Comparison of ENCODE assay signal across 11 mouse cellular contexts in the genomic region with DNA sequence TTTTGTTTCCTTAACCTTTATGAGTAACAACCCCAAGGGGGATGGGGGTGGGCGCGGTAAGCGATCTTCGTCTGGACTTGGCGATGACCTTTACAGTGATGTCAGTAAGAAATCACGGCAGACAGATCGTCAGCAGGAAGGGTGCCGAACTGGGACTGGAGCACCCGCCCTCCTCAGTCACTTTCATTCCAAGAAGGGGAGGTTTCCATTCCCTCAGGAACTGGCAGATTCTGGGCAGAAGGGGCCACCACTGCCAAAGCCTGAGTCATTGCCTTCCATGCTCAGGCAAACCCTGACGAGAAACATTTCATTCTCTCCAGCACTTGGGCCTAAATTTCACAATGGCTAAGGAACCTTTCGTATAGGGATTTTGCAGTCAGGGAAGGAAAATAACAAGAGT. TPM values are rescaled to one million over a fixed set of nuclear protein-coding genes. Genes with fewer than 3 reads are reported as not detected.
A peak's percentile ranks its signal among the peaks of the same experiment; 100 is the strongest.
DNase-seq lines count a peak whose midpoint lies in the region; ATAC-seq lines count a peak whose summit lies in the region.
"Had no signal": no experiment of that assay in that cellular context is flagged by ENCODE, and none has a peak within 500 bp of the region (broad histone marks: within the 10 kb centered on the region; RNA-seq: fewer than 3 reads in every experiment).

No protein-coding gene starts in this region.

- no peak overlapping the region for H3K4me2 ChIP-seq in midbrain, embryonic 11.5 days
- H3K4me2 ChIP-seq in midbrain, embryonic 14.5 days (ENCODE audit: low read length) = no peak overlapping the region
- H3K4me2 ChIP-seq: embryonic facial prominence, embryonic 13.5 days; lung, embryonic 14.5 days had no signal

- no peaks in the 10 kb centered on the region for H3K4me1 ChIP-seq in midbrain, embryonic 11.5 days (ENCODE audit: control insufficient read depth, insufficient read depth, low read length)
- no peaks in the 10 kb centered on the region for H3K4me1 ChIP-seq in midbrain, embryonic 14.5 days (ENCODE audit: control insufficient read depth, insufficient read depth, low read length)
- H3K4me1 ChIP-seq in heart, embryonic 10.5 days = peaks cover 4% of the 10 kb centered on the region; the same call in 1 of the 2 replicates
- H3K4me1 ChIP-seq in hindbrain, embryonic 10.5 days (replicated peaks) = no peaks in the 10 kb centered on the region
- H3K4me1 ChIP-seq: embryonic facial prominence, embryonic 13.5 days had no signal

- no peak overlapping the region for H3K9ac ChIP-seq in midbrain, embryonic 11.5 days (ENCODE audit: low read length)
- no peak overlapping the region for H3K9ac ChIP-seq in midbrain, embryonic 14.5 days (replicated peaks; ENCODE audit: low read length)
- H3K9ac ChIP-seq: embryonic facial prominence, embryonic 13.5 days; lung, embryonic 14.5 days had no signal

- H3K27me3 ChIP-seq in midbrain, embryonic 11.5 days (ENCODE audit: control insufficient read depth, insufficient read depth, low read length) = no peaks in the 10 kb centered on the region
- no peaks in the 10 kb centered on the region for H3K27me3 ChIP-seq in midbrain, embryonic 14.5 days (ENCODE audit: control insufficient read depth, insufficient read depth, low read length)
- H3K27me3 ChIP-seq in heart, embryonic 10.5 days (ENCODE audit: insufficient read depth, poor library complexity, severe bottlenecking) = no peaks in the 10 kb centered on the region
- no peaks in the 10 kb centered on the region for H3K27me3 ChIP-seq in hindbrain, embryonic 10.5 days (ENCODE audit: insufficient read depth, poor library complexity, severe bottlenecking)
- H3K27me3 ChIP-seq: embryonic facial prominence, embryonic 13.5 days had no signal

- H3K9me3 ChIP-seq in midbrain, embryonic 11.5 days (ENCODE audit: control insufficient read depth, low read length) = no peaks in the 10 kb centered on the region
- no peaks in the 10 kb centered on the region for H3K9me3 ChIP-seq in midbrain, embryonic 14.5 days (ENCODE audit: control insufficient read depth, low read length)
- no peaks in the 10 kb centered on the region for H3K9me3 ChIP-seq in heart, embryonic 10.5 days
- no peaks in the 10 kb centered on the region for H3K9me3 ChIP-seq in hindbrain, embryonic 10.5 days
- H3K9me3 ChIP-seq: embryonic facial prominence, embryonic 13.5 days had no signal

- no peak for ATAC-seq in midbrain, embryonic 11.5 days (ENCODE audit: low FRiP score)
- ATAC-seq in midbrain, embryonic 14.5 days (ENCODE audit: low FRiP score, low TSS enrichment) = no peak

- H3K36me3 ChIP-seq in midbrain, embryonic 11.5 days (ENCODE audit: control insufficient read depth, insufficient read depth, low read length) = peaks cover 3% of the 10 kb centered on the region; the same call in 1 of the 2 replicates
- peaks cover 12% of the 10 kb centered on the region for H3K36me3 ChIP-seq in midbrain, embryonic 14.5 days (ENCODE audit: control insufficient read depth, insufficient read depth, low read length)
- peaks cover 10% of the 10 kb centered on the region for H3K36me3 ChIP-seq in heart, embryonic 10.5 days
- H3K36me3 ChIP-seq in hindbrain, embryonic 10.5 days = peaks cover 18% of the 10 kb centered on the region

- WGBS in midbrain, embryonic 11.5 days = 83% methylated on average over 11 of the region's 11 CpGs
- 86% methylated on average over 11 of the region's 11 CpGs for WGBS in midbrain, embryonic 14.5 days
- 68% methylated on average over 11 of the region's 11 CpGs for WGBS in heart, embryonic 10.5 days
- 83% methylated on average over 11 of the region's 11 CpGs for WGBS in hindbrain, embryonic 10.5 days

- no peak overlapping the region for H3K27ac ChIP-seq in midbrain, embryonic 11.5 days (ENCODE audit: low read depth, low read length)
- no peak overlapping the region for H3K27ac ChIP-seq in midbrain, embryonic 14.5 days (replicated peaks; ENCODE audit: low read depth, low read length)
- no peak overlapping the region for H3K27ac ChIP-seq in heart, embryonic 10.5 days
- H3K27ac ChIP-seq in hindbrain, embryonic 10.5 days = no peak overlapping the region
- H3K27ac ChIP-seq: embryonic facial prominence, embryonic 13.5 days had no signal

- DNase-seq in midbrain, embryonic 11.5 days (ENCODE audit: low spot score, missing footprints) = peak; percentile 70
- DNase-seq in midbrain, embryonic 14.5 days = no peak
- DNase-seq in adrenal gland, postnatal 36 days = peak; percentile 64 to 77
- peak; percentile 41 for DNase-seq in heart, embryonic 10.5 days (ENCODE audit: low spot score)
- peak; percentile 42 for DNase-seq in telencephalon, adult 2 months (ENCODE audit: low read depth, low spot score)
- no peak for DNase-seq in layer of hippocampus, postnatal 36 days
- no peak for DNase-seq in hindbrain, embryonic 10.5 days (ENCODE audit: low spot score)
- DNase-seq in B cell, adult 2 months = no peak
- DNase-seq: lung, embryonic 14.5 days had no signal

- H3K4me3 ChIP-seq in midbrain, embryonic 11.5 days (ENCODE audit: low read depth, low read length) = no peak overlapping the region
- H3K4me3 ChIP-seq in midbrain, embryonic 14.5 days (replicated peaks; ENCODE audit: low read depth, low read length) = no peak overlapping the region
- H3K4me3 ChIP-seq in heart, embryonic 10.5 days = no peak overlapping the region
- H3K4me3 ChIP-seq in hindbrain, embryonic 10.5 days = no peak overlapping the region
- H3K4me3 ChIP-seq: embryonic facial prominence, embryonic 13.5 days had no signal

RNA-seq across cellular contexts. Expression of gene Uap1, which starts 13.8 kb away (rescaled TPM):
- 61.7 and 67.7 TPM in 2 replicates for polyA plus RNA-seq in midbrain, embryonic 11.5 days (2014; fragmentation: Nextera tagmentation; extraction: Ambion mirVana)
- polyA plus RNA-seq in midbrain, embryonic 14.5 days (2014; fragmentation: Nextera tagmentation; extraction: Ambion mirVana) = 49.2 and 67.5 TPM in 2 replicates
- 10 to 100 TPM; 57.5 to 65.4 TPM for total RNA-seq in adrenal gland, postnatal 36 days (2021)
- 63.0 and 67.4 TPM in 2 replicates for polyA plus RNA-seq in heart, embryonic 10.5 days (2016; fragmentation: Nextera tagmentation; extraction: Ambion mirVana)
- total RNA-seq in layer of hippocampus, postnatal 36 days (2021) = 10 to 100 TPM; 53.4 to 57.6 TPM
- polyA plus RNA-seq in hindbrain, embryonic 10.5 days (2016; fragmentation: Nextera tagmentation; extraction: Ambion mirVana) = 54.9 and 58.6 TPM in 2 replicates

RNA-seq across cellular contexts. Expression of gene Uhmk1, which starts 26.6 kb away (rescaled TPM):
- 16.3 and 17.4 TPM in 2 replicates for polyA plus RNA-seq in midbrain, embryonic 11.5 days (2014; fragmentation: Nextera tagmentation; extraction: Ambion mirVana)
- 11.7 and 12.8 TPM in 2 replicates for polyA plus RNA-seq in midbrain, embryonic 14.5 days (2014; fragmentation: Nextera tagmentation; extraction: Ambion mirVana)
- total RNA-seq in adrenal gland, postnatal 36 days (2021) = 10 to 100 TPM; 72.7 to 75.4 TPM
- 8.6 and 10.5 TPM in 2 replicates for polyA plus RNA-seq in heart, embryonic 10.5 days (2016; fragmentation: Nextera tagmentation; extraction: Ambion mirVana)
- total RNA-seq in layer of hippocampus, postnatal 36 days (2021) = 100 to 1,000 TPM; 143 to 157 TPM
- polyA plus RNA-seq in hindbrain, embryonic 10.5 days (2016; fragmentation: Nextera tagmentation; extraction: Ambion mirVana) = 10.8 and 11.2 TPM in 2 replicates

RNA-seq across cellular contexts. Expression of gene Sh2d1b2, which starts 43.9 kb away (rescaled TPM):
- not detected in 2 replicates for polyA plus RNA-seq in midbrain, embryonic 11.5 days (2014; fragmentation: Nextera tagmentation; extraction: Ambion mirVana)
- not detected in 2 replicates for polyA plus RNA-seq in midbrain, embryonic 14.5 days (2014; fragmentation: Nextera tagmentation; extraction: Ambion mirVana)
- total RNA-seq in adrenal gland, postnatal 36 days (2021) = not detected
- polyA plus RNA-seq in heart, embryonic 10.5 days (2016; fragmentation: Nextera tagmentation; extraction: Ambion mirVana) = not detected in 2 replicates
- not detected for total RNA-seq in layer of hippocampus, postnatal 36 days (2021)
- polyA plus RNA-seq in hindbrain, embryonic 10.5 days (2016; fragmentation: Nextera tagmentation; extraction: Ambion mirVana) = not detected in 2 replicates
- polyA plus RNA-seq: embryonic facial prominence, embryonic 13.5 days; large intestine, adult 2 months; lung, embryonic 14.5 days had no signal

Comparison
In these comparisons a context has a peak if more than half of its experiments do, and no peak if none do; other contexts are left out.
1. DNase-seq: peak in midbrain, embryonic 11.5 days (single experiment), adrenal gland, postnatal 36 days (2 of 2), heart, embryonic 10.5 days (single experiment) and telencephalon, adult 2 months (single experiment); none in midbrain, embryonic 14.5 days (single experiment), layer of hippocampus, postnatal 36 days (0 of 2), hindbrain, embryonic 10.5 days (single experiment) and B cell, adult 2 months (0 of 2).